Mouse (Mus musculus) central nervous system, embryonic 18 days (tissue): ENCODE results near the gene Cyb561a3. TPM values are rescaled to one million over a fixed set of nuclear protein-coding genes. Genes with fewer than 3 reads are reported as not detected.

ENCODE experiments used
- polyA plus RNA-seq: library from polyadenylated mRNA; depleted of rRNA; stranded (reverse); fragments of >200 nt; gene quantifications from 2 replicates; pipeline ENCODE4 v1.2.3, GENCODE M21; 2012; rRNA removed

Gene Cyb561a3
- 27.3 and 27.8 TPM in 2 replicates for polyA plus RNA-seq

GRCm38 (mm10) chr19:10576690-10577561 lies at the start of gene Cyb561a3, which contains the start of gene Tmem138:
Cyb561a3 (plus strand) TSS chr19:10577172.
Tmem138 (minus strand) TSS chr19:10577362.

GRCm38 (mm10) chr19:10555624-10556510 lies 21.1 kb upstream of the Cyb561a3 start, which contains the start of gene Tmem216:
Tmem216 (minus strand) TSS chr19:10556238.

DNA sequence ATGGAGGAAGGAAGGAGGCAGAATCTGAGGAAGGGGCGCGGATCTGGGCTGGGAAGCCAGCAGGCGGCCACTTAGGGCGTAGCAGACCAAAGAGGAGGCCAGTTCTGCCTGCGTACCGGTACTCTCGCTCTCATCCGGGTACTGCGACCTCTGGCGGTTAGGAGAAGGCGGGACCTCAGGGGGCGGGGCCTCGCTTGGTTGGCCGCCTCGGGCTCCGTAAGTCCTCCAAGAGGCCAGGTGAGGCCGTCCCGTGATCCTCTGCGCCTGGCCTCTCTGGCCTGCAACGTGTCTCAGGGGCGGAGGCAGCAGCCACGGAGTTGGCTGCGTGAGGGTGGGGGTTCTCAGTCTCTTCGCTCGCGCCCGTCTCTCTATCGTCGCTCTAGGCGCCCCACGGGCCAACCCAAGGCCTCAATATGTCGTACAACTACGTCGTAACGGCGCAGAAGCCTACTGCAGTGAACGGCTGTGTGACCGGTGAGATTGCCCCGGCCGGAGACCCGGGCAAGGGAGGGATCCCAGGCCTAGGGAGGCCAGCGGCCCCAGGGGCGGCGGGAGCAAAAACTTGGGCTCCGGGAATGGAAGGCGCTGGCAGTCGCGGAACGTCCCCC lies 28.4 kb downstream of the Cyb561a3 start, which contains the start of the genes Ddb1 and Tkfc:
TSS of gene Ddb1 (plus strand) at position 35 of the 608 bp plus-strand sequence.
TSS of gene Tkfc (minus strand) at position 362 of the 608 bp plus-strand sequence.

DNA sequence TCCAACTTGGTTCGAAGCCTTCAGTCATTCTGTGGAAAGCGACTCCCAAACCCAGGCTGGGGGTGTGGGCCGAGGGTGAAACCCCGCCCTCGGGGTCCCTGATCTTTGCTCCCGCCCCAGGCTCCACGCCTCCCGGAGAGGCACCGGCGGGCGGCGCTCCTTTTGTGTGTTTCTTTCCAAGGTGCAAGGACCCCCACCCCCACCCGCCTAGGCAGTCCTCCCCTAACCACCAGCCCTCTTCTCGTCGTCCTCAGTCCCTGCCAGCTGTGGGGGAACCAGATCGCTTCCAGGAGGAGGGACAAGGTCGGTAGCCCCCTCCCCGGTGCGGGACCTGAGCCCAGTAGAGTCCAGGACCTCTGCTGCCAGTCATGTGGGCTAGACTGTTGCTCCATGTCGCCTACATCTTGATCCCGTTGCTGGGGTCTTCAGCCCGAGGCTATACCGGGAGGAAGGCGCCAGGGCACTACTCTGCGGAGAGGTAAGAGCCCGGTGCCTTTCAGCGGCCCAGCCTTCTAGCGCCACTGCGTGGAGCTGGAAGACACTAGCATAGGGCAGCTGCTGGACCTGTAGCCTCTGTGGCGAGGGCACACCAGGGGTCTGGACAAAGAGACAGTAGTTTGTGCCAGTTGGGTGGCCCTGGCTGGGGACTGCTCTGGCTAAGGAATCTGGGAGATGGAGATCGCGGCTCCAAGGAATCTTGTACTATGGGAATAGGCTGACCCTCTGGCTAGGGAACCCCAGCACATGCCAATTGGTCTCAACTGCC lies 57.3 kb downstream of the Cyb561a3 start, which contains the start of gene Vwce:
TSS of gene Vwce (plus strand) at position 108 of the 766 bp plus-strand sequence.

Other genes with a start within 250 kb of the Cyb561a3 start
- 81.5 and 88.2 TPM in 2 replicates for gene Syt7, start 188.1 kb upstream of the Cyb561a3 start, polyA plus RNA-seq
- gene Lrrc10b, start 119.7 kb upstream of the Cyb561a3 start, polyA plus RNA-seq, result 2.8 and 2.9 TPM in 2 replicates
- 2.7 and 3.7 TPM in 2 replicates for gene Ppp1r32, start 94.2 kb upstream of the Cyb561a3 start, polyA plus RNA-seq
- 103 and 104 TPM in 2 replicates for gene Cpsf7, start 51.9 kb upstream of the Cyb561a3 start, polyA plus RNA-seq
- 50.7 and 54.6 TPM in 2 replicates for gene Sdhaf2, start 51.0 kb upstream of the Cyb561a3 start, polyA plus RNA-seq
- 49.2 and 51.5 TPM in 2 replicates for gene Tmem216, start 20.9 kb upstream of the Cyb561a3 start, polyA plus RNA-seq
- gene Tmem138, start 190 bp downstream of the Cyb561a3 start, polyA plus RNA-seq, result 29.2 and 29.8 TPM in 2 replicates
- gene Ddb1, start 28.2 kb downstream of the Cyb561a3 start, polyA plus RNA-seq, result 180 TPM in 2 replicates
- 30.3 and 31.9 TPM in 2 replicates for gene Tkfc, start 28.5 kb downstream of the Cyb561a3 start, polyA plus RNA-seq
- gene Vwce, start 57.0 kb downstream of the Cyb561a3 start, polyA plus RNA-seq, result 2.3 and 3.2 TPM in 2 replicates
- gene Pga5, start 100.9 kb downstream of the Cyb561a3 start, polyA plus RNA-seq, result 0.05 TPM in 1 of 2 replicates, not detected in the other
- 19.8 and 21.0 TPM in 2 replicates for gene Vps37c, start 111.6 kb downstream of the Cyb561a3 start, polyA plus RNA-seq
- gene Cd5, start 161.8 kb downstream of the Cyb561a3 start, polyA plus RNA-seq, result 0.13 and 0.15 TPM in 2 replicates